ENCODE assay signal across 7 mouse cellular contexts in genomic region chr7:80991589-80991988, GRCm38 (mm10). TPM values are rescaled to one million over a fixed set of nuclear protein-coding genes. Genes with fewer than 3 reads are reported as not detected.
DNase-seq lines count a peak whose midpoint lies in the region; ATAC-seq and TF ChIP-seq lines count a peak whose summit lies in the region.

No protein-coding gene starts in this region.

- no peak for TF ChIP-seq CTCF in liver, adult 2 months (IDR thresholded peaks at IDR 0.05; ENCODE audit: low read depth, low read length)
- no peak for TF ChIP-seq CTCF in small intestine, adult 2 months (IDR thresholded peaks at IDR 0.05; ENCODE audit: extremely low read depth, insufficient read length, insufficient replicate concordance, low read depth, low read length)
- TF ChIP-seq CTCF in left cerebral cortex, adult 2 months (IDR thresholded peaks at IDR 0.05): no peak

- 85% methylated on average over 5 of the region's 5 CpGs for WGBS in liver, adult 2 months
- WGBS in hindbrain, embryonic 10.5 days: 92% methylated on average over 5 of the region's 5 CpGs
- 87% methylated on average over 5 of the region's 5 CpGs for WGBS in limb, embryonic 12.5 days
- WGBS in small intestine, adult 2 months: 72% methylated on average over 5 of the region's 5 CpGs

- intact Hi-C loops in left cerebral cortex, adult 2 months (cut with DNase I): loop anchor here (5.0 kb wide), 1 partner anchor 141 kb away; no protein-coding TSS in a partner anchor

- H3K36me3 ChIP-seq in liver, adult 2 months (ENCODE audit: control insufficient read depth, insufficient read depth, low read length): no peaks in the 10 kb centered on the region
- H3K36me3 ChIP-seq in hindbrain, embryonic 10.5 days: no peaks in the 10 kb centered on the region
- 0 out of 2 replicates have a peak, but pooled peaks cover 2% of the 10 kb centered on the region for H3K36me3 ChIP-seq in limb, embryonic 12.5 days
- no peaks in the 10 kb centered on the region for H3K36me3 ChIP-seq in small intestine, adult 2 months (ENCODE audit: control insufficient read depth, insufficient read depth, low read length)

- TF ChIP-seq POLR2A in liver, adult 2 months (IDR thresholded peaks at IDR 0.05; ENCODE audit: extremely low read depth, insufficient read depth, low read length): no peak
- no peak for TF ChIP-seq POLR2A in small intestine, adult 2 months (IDR thresholded peaks at IDR 0.05; ENCODE audit: low read depth, low read length)

- peaks cover 22% of the 10 kb centered on the region for H3K79me2 ChIP-seq in liver, adult 2 months (ENCODE audit: control insufficient read depth, insufficient read depth, low read length)

- DNase-seq in liver, adult 2 months (ENCODE audit: extremely low read depth, low read depth, low spot score): peak; percentile 48
- DNase-seq in liver: no peak
- no peak for DNase-seq in hindbrain, embryonic 10.5 days (ENCODE audit: low spot score)
- DNase-seq in left cerebral cortex, adult 2 months (ENCODE audit: extremely low spot score in 1 of 2, low spot score in 2 of 2): no peak
- DNase-seq in left cerebral cortex, adult 11 months (ENCODE audit: low spot score): no peak

- H3K4me2 ChIP-seq in limb, embryonic 12.5 days: peak overlapping the region; percentile 87

- peaks cover 23% of the 10 kb centered on the region for H3K4me1 ChIP-seq in liver, adult 2 months (ENCODE audit: control insufficient read depth, insufficient read depth, low read length)
- H3K4me1 ChIP-seq in hindbrain, embryonic 10.5 days (replicated peaks): peaks cover 43% of the 10 kb centered on the region
- H3K4me1 ChIP-seq in limb, embryonic 12.5 days (replicated peaks): peaks cover 30% of the 10 kb centered on the region
- H3K4me1 ChIP-seq in small intestine, adult 2 months (ENCODE audit: control insufficient read depth, insufficient read depth, insufficient read length, low read length): peaks cover 32% of the 10 kb centered on the region; the same call in 1 of the 2 replicates

- no peak for ATAC-seq in limb, embryonic 12.5 days (ENCODE audit: insufficient number of reproducible peaks, insufficient read depth, low FRiP score, low TSS enrichment, low read depth)

- H3K9me3 ChIP-seq in hindbrain, embryonic 10.5 days: no peaks in the 10 kb centered on the region
- H3K9me3 ChIP-seq in limb, embryonic 12.5 days: no peaks in the 10 kb centered on the region

- H3K9ac ChIP-seq in liver, adult 2 months (ENCODE audit: low read depth, low read length): no peak overlapping the region
- no peak overlapping the region for H3K9ac ChIP-seq in limb, embryonic 12.5 days (replicated peaks)

- H3K4me3 ChIP-seq in liver, adult 2 months (ENCODE audit: insufficient read depth, low read depth, low read length): no peak overlapping the region
- peak overlapping the region; percentile 93 for H3K4me3 ChIP-seq in hindbrain, embryonic 10.5 days
- peak overlapping the region; percentile 91 for H3K4me3 ChIP-seq in limb, embryonic 12.5 days (replicated peaks)
- H3K4me3 ChIP-seq in small intestine, adult 2 months (ENCODE audit: low read depth, low read length): no peak overlapping the region
- no peak overlapping the region for H3K4me3 ChIP-seq in left cerebral cortex, adult 2 months

- no peak overlapping the region for H3K27ac ChIP-seq in liver, adult 2 months (replicated peaks; ENCODE audit: insufficient read depth, low read depth, low read length)
- no peak overlapping the region for H3K27ac ChIP-seq in hindbrain, embryonic 10.5 days
- no peak overlapping the region for H3K27ac ChIP-seq in limb, embryonic 12.5 days
- H3K27ac ChIP-seq in small intestine, adult 2 months (ENCODE audit: insufficient read depth, low read depth, low read length): peak overlapping the region; percentile 75; the same call in 1 of the 2 replicates
- no peak overlapping the region for H3K27ac ChIP-seq in left cerebral cortex, adult 2 months

- H3K27me3 ChIP-seq in liver, adult 2 months (ENCODE audit: control insufficient read depth, insufficient read depth, low read length): no peaks in the 10 kb centered on the region
- H3K27me3 ChIP-seq in hindbrain, embryonic 10.5 days (ENCODE audit: insufficient read depth, poor library complexity, severe bottlenecking): no peaks in the 10 kb centered on the region
- H3K27me3 ChIP-seq in limb, embryonic 12.5 days: no peaks in the 10 kb centered on the region
- H3K27me3 ChIP-seq in small intestine, adult 2 months (ENCODE audit: control insufficient read depth, insufficient read depth, low read length): no peaks in the 10 kb centered on the region

RNA-seq across cellular contexts. Expression of gene Zfp592, which starts 1.9 kb away (rescaled TPM):
- 6.7 and 9.9 TPM in 2 replicates for total RNA-seq in liver, adult 2 months (2014; rRNA removed)
- polyA plus RNA-seq in liver, adult 2 months (2012; rRNA removed): 6.8 and 11.3 TPM in 2 replicates
- 11.8 and 16.2 TPM in 2 replicates for polyA plus RNA-seq in hindbrain, embryonic 10.5 days (2016; fragmentation: Nextera tagmentation; extraction: Ambion mirVana)
- polyA plus RNA-seq in limb, embryonic 12.5 days (2016; fragmentation: Nextera tagmentation; extraction: Ambion mirVana): 11.3 and 15.5 TPM in 2 replicates
- polyA plus RNA-seq in small intestine, adult 2 months (2012; rRNA removed): 13.4 and 21.8 TPM in 2 replicates
- total RNA-seq in left cerebral cortex, adult 2 months (2021): 10 to 100 TPM; 22.3 to 24.1 TPM

RNA-seq across cellular contexts. Expression of gene Sec11a, which starts 44.0 kb away (rescaled TPM):
- total RNA-seq in liver, adult 2 months (2014; rRNA removed): 80.9 and 103 TPM in 2 replicates
- 52.0 and 64.6 TPM in 2 replicates for polyA plus RNA-seq in liver, adult 2 months (2012; rRNA removed)
- polyA plus RNA-seq in hindbrain, embryonic 10.5 days (2016; fragmentation: Nextera tagmentation; extraction: Ambion mirVana): 187 and 192 TPM in 2 replicates
- polyA plus RNA-seq in limb, embryonic 12.5 days (2016; fragmentation: Nextera tagmentation; extraction: Ambion mirVana): 199 and 203 TPM in 2 replicates
- 16.7 and 32.0 TPM in 2 replicates for polyA plus RNA-seq in small intestine, adult 2 months (2012; rRNA removed)
- total RNA-seq in left cerebral cortex, adult 2 months (2021): 10 to 100 TPM; 49.0 to 51.3 TPM

Comparison
In these comparisons a context has a peak if more than half of its experiments do, and no peak if none do; other contexts are left out.
1. H3K4me3 ChIP-seq: peak in hindbrain, embryonic 10.5 days (single experiment) and limb, embryonic 12.5 days (single experiment); none in liver, adult 2 months (single experiment), small intestine, adult 2 months (single experiment) and left cerebral cortex, adult 2 months (single experiment).